Mouse (Mus musculus): ENCODE measurements around the gene Haghl. TPM values are rescaled to one million over a fixed set of nuclear protein-coding genes. Genes with fewer than 3 reads are reported as not detected.
"Not testable (repeated sequence)": the region's sequence is repeated elsewhere in the genome, so short reads cannot be mapped to it uniquely, and the experiment has no call there.

Gene Haghl
- polyA plus RNA-seq, 1 experiment from 2014 or later, result 37.9 TPM

GRCm38 (mm10) chr17:25749314-25749713, 36.2 kb downstream of the Haghl start:
- Histone ChIP-seq H3K9me3 (no peaks in the 10 kb centered on the region), H3K27ac (no peak overlapping the region), H3K9ac (no peak overlapping the region), H3K36me3 (no peaks in the 10 kb centered on the region), H3K4me3 (replicated peaks) (no peak overlapping the region), H3K27me3 (replicated peaks) (no peaks in the 10 kb centered on the region), H3K4me1 (replicated peaks) (peaks cover 5% of the 10 kb centered on the region; the same call in 1 of the 2 replicates), H3K4me2 (replicated peaks) (no peak overlapping the region)
- ATAC-seq, result no peak
- 86% methylated on average over 6 of the region's 6 CpGs for WGBS

GRCm38 (mm10) chr17:25748238-25748637, 37.2 kb downstream of the Haghl start:
- ATAC-seq, result no peak
- no peaks in the 10 kb centered on the region for H3K9me3 ChIP-seq
- no peak overlapping the region for H3K4me2 ChIP-seq (replicated peaks)
- H3K27me3 ChIP-seq (replicated peaks), result no peaks in the 10 kb centered on the region
- no peak overlapping the region for H3K9ac ChIP-seq
- no peaks in the 10 kb centered on the region for H3K36me3 ChIP-seq
- H3K4me3 ChIP-seq (replicated peaks), result no peak overlapping the region
- no peak overlapping the region for H3K27ac ChIP-seq
- WGBS, result 82% methylated on average over 4 of the region's 4 CpGs
- H3K4me1 ChIP-seq (replicated peaks), result peaks cover 5% of the 10 kb centered on the region; the same call in 1 of the 2 replicates

GRCm38 (mm10) chr17:25744311-25744710, 41.2 kb downstream of the Haghl start:
- no peak for ATAC-seq
- no peaks in the 10 kb centered on the region for H3K9me3 ChIP-seq
- H3K4me2 ChIP-seq (replicated peaks), result no peak overlapping the region
- 77% methylated on average over 10 of the region's 10 CpGs for WGBS
- H3K4me3 ChIP-seq (replicated peaks), result no peak overlapping the region
- no peak overlapping the region for H3K9ac ChIP-seq
- H3K36me3 ChIP-seq, result no peaks in the 10 kb centered on the region
- H3K27ac ChIP-seq, result no peak overlapping the region
- H3K27me3 ChIP-seq (replicated peaks), result no peaks in the 10 kb centered on the region
- H3K4me1 ChIP-seq (replicated peaks), result no peaks in the 10 kb centered on the region

- Histone ChIP-seq H3K27me3 (replicated peaks) (no peaks in the 10 kb centered on the region), H3K4me1 (replicated peaks) (no peaks in the 10 kb centered on the region), H3K36me3 (no peaks in the 10 kb centered on the region), H3K4me2 (replicated peaks) (no peak overlapping the region), H3K9ac (no peak overlapping the region), H3K9me3 (no peaks in the 10 kb centered on the region), H3K27ac (no peak overlapping the region), H3K4me3 (replicated peaks) (no peak overlapping the region)
- 90% methylated on average over 9 of the region's 9 CpGs for WGBS
- ATAC-seq, result no peak
These were observed 41.6 kb downstream of the Haghl start for GRCm38 (mm10) chr17:25743831-25744230.

- ATAC-seq; H3K9me3 ChIP-seq; H3K9ac ChIP-seq; H3K4me3 ChIP-seq (replicated peaks); H3K27ac ChIP-seq; H3K4me2 ChIP-seq (replicated peaks); H3K27me3 ChIP-seq (replicated peaks); H3K4me1 ChIP-seq (replicated peaks); H3K36me3 ChIP-seq: not testable (repeated sequence)
- WGBS, result 75% methylated on average over 12 of the region's 12 CpGs
These were observed 44.0 kb downstream of the Haghl start for GRCm38 (mm10) chr17:25741471-25741870.

GRCm38 (mm10) chr17:25738861-25739260, 46.6 kb downstream of the Haghl start:
- Histone ChIP-seq H3K4me1 (replicated peaks) (no peaks in the 10 kb centered on the region), H3K9ac (no peak overlapping the region), H3K4me2 (replicated peaks) (no peak overlapping the region), H3K4me3 (replicated peaks) (no peak overlapping the region), H3K9me3 (no peaks in the 10 kb centered on the region), H3K27ac (no peak overlapping the region), H3K36me3 (no peaks in the 10 kb centered on the region), H3K27me3 (replicated peaks) (no peaks in the 10 kb centered on the region)
- WGBS, result 71% methylated on average over 7 of the region's 7 CpGs
- no peak for ATAC-seq

- no peak within 1 kb of the TSS for H3K4me2 ChIP-seq (replicated peaks)
- no peaks in the 10 kb centered on the region for H3K9me3 ChIP-seq
- 0 out of 2 replicates have a peak, but pooled peaks cover 4% of the 10 kb centered on the region for H3K36me3 ChIP-seq
- no peaks in the 10 kb centered on the region for H3K4me1 ChIP-seq (replicated peaks)
- 82% methylated on average over 3 of the region's 3 CpGs for WGBS
- no peak within 1 kb of the TSS for H3K27ac ChIP-seq
- ATAC-seq, result no peak
- H3K4me3 ChIP-seq (replicated peaks), result no peak within 1 kb of the TSS
- no peak within 1 kb of the TSS for H3K9ac ChIP-seq
- no peaks in the 10 kb centered on the region for H3K27me3 ChIP-seq (replicated peaks)
These were observed 49.7 kb downstream of the Haghl start, which contains the start of gene Mslnl for GRCm38 (mm10) chr17:25735745-25736144. Mslnl (plus strand) TSS chr17:25736042.

GRCm38 (mm10) chr17:25735246-25735645, 50.2 kb downstream of the Haghl start:
- ATAC-seq, result no peak
- Histone ChIP-seq H3K4me3 (replicated peaks) (no peak overlapping the region), H3K4me2 (replicated peaks) (no peak overlapping the region), H3K36me3 (0 out of 2 replicates have a peak, but pooled peaks cover 4% of the 10 kb centered on the region), H3K27ac (no peak overlapping the region), H3K9ac (no peak overlapping the region), H3K27me3 (replicated peaks) (no peaks in the 10 kb centered on the region), H3K4me1 (replicated peaks) (no peaks in the 10 kb centered on the region), H3K9me3 (no peaks in the 10 kb centered on the region)
- WGBS, result 81% methylated on average over 5 of the region's 5 CpGs

- Histone ChIP-seq H3K36me3 (peaks cover 8% of the 10 kb centered on the region; the same call in 1 of the 2 replicates), H3K27me3 (replicated peaks) (no peaks in the 10 kb centered on the region), H3K9me3 (no peaks in the 10 kb centered on the region), H3K9ac (no peak overlapping the region), H3K27ac (no peak overlapping the region), H3K4me1 (replicated peaks) (peaks cover 7% of the 10 kb centered on the region), H3K4me2 (replicated peaks) (no peak overlapping the region), H3K4me3 (replicated peaks) (no peak overlapping the region)
- ATAC-seq, result no peak
- 19% methylated on average over 2 of the region's 2 CpGs for WGBS
These were observed 53.4 kb downstream of the Haghl start for GRCm38 (mm10) chr17:25732082-25732481.

Other genes with a start within 250 kb of the Haghl start
- 5.8 and 6.1 TPM in 2 replicates for gene Sox8, start 215.0 kb downstream of the Haghl start, polyA plus RNA-seq (2015; fragmentation: Nextera tagmentation; extraction: Ambion mirVana)
- gene Lmf1, start 206.6 kb downstream of the Haghl start, polyA plus RNA-seq (2015; fragmentation: Nextera tagmentation; extraction: Ambion mirVana), result 33.0 and 35.9 TPM in 2 replicates
- gene Gng13, start 68.5 kb downstream of the Haghl start, polyA plus RNA-seq (2015; fragmentation: Nextera tagmentation; extraction: Ambion mirVana), result 2.6 and 2.9 TPM in 2 replicates
- 23.5 and 26.8 TPM in 2 replicates for gene Chtf18, start 58.3 kb downstream of the Haghl start, polyA plus RNA-seq (2015; fragmentation: Nextera tagmentation; extraction: Ambion mirVana)
- 16.4 and 17.0 TPM in 2 replicates for gene Rpusd1, start 58.0 kb downstream of the Haghl start, polyA plus RNA-seq (2015; fragmentation: Nextera tagmentation; extraction: Ambion mirVana)
- gene Mslnl, start 49.6 kb downstream of the Haghl start, polyA plus RNA-seq (2015; fragmentation: Nextera tagmentation; extraction: Ambion mirVana), result 0.06 TPM in 1 of 2 replicates, not detected in the other
- gene Msln, start 31.3 kb downstream of the Haghl start, polyA plus RNA-seq (2015; fragmentation: Nextera tagmentation; extraction: Ambion mirVana), result 21.6 and 22.1 TPM in 2 replicates
- 29.0 and 31.5 TPM in 2 replicates for gene Narfl, start 11.9 kb downstream of the Haghl start, polyA plus RNA-seq (2015; fragmentation: Nextera tagmentation; extraction: Ambion mirVana)
- 0.15 and 0.40 TPM in 2 replicates for gene Ccdc78, start 907 bp upstream of the Haghl start, polyA plus RNA-seq (2015; fragmentation: Nextera tagmentation; extraction: Ambion mirVana)
- gene Fam173a, start 7.2 kb upstream of the Haghl start, polyA plus RNA-seq (2015; fragmentation: Nextera tagmentation; extraction: Ambion mirVana), result 82.5 and 101 TPM in 2 replicates
- gene AC134908.4, start 10.0 kb upstream of the Haghl start, polyA plus RNA-seq (2015; fragmentation: Nextera tagmentation; extraction: Ambion mirVana), result not detected in 2 replicates
- 41.9 and 45.6 TPM in 2 replicates for gene Metrn, start 11.5 kb upstream of the Haghl start, polyA plus RNA-seq (2015; fragmentation: Nextera tagmentation; extraction: Ambion mirVana)
- 3.1 and 4.1 TPM in 2 replicates for gene Fbxl16, start 23.4 kb upstream of the Haghl start, polyA plus RNA-seq (2015; fragmentation: Nextera tagmentation; extraction: Ambion mirVana)
- gene Wdr24, start 38.0 kb upstream of the Haghl start, polyA plus RNA-seq (2015; fragmentation: Nextera tagmentation; extraction: Ambion mirVana), result 25.4 and 27.7 TPM in 2 replicates
- 45.1 and 49.4 TPM in 2 replicates for gene Jmjd8, start 43.2 kb upstream of the Haghl start, polyA plus RNA-seq (2015; fragmentation: Nextera tagmentation; extraction: Ambion mirVana)
- 297 and 322 TPM in 2 replicates for gene Stub1, start 47.7 kb upstream of the Haghl start, polyA plus RNA-seq (2015; fragmentation: Nextera tagmentation; extraction: Ambion mirVana)
- gene Rhbdl1, start 51.6 kb upstream of the Haghl start, polyA plus RNA-seq (2015; fragmentation: Nextera tagmentation; extraction: Ambion mirVana), result 1.8 and 1.9 TPM in 2 replicates
- 1.1 and 2.4 TPM in 2 replicates for gene Gm20683, start 56.1 kb upstream of the Haghl start, polyA plus RNA-seq (2015; fragmentation: Nextera tagmentation; extraction: Ambion mirVana)
- 19.2 and 22.1 TPM in 2 replicates for gene Rhot2, start 59.2 kb upstream of the Haghl start, polyA plus RNA-seq (2015; fragmentation: Nextera tagmentation; extraction: Ambion mirVana)
- gene Wdr90, start 75.8 kb upstream of the Haghl start, polyA plus RNA-seq (2015; fragmentation: Nextera tagmentation; extraction: Ambion mirVana), result 14.0 and 18.7 TPM in 2 replicates
- 73.0 and 77.0 TPM in 2 replicates for gene Mcrip2, start 83.1 kb upstream of the Haghl start, polyA plus RNA-seq (2015; fragmentation: Nextera tagmentation; extraction: Ambion mirVana)
- gene Mettl26, start 89.4 kb upstream of the Haghl start, polyA plus RNA-seq (2015; fragmentation: Nextera tagmentation; extraction: Ambion mirVana), result 53.5 and 67.8 TPM in 2 replicates
- gene Wfikkn1, start 95.2 kb upstream of the Haghl start, polyA plus RNA-seq (2015; fragmentation: Nextera tagmentation; extraction: Ambion mirVana), result 0.29 and 0.36 TPM in 2 replicates
- gene Rab40c, start 134.1 kb upstream of the Haghl start, polyA plus RNA-seq (2015; fragmentation: Nextera tagmentation; extraction: Ambion mirVana), result 21.4 and 24.9 TPM in 2 replicates
- 52.1 and 56.4 TPM in 2 replicates for gene Pigq, start 159.3 kb upstream of the Haghl start, polyA plus RNA-seq (2015; fragmentation: Nextera tagmentation; extraction: Ambion mirVana)
- 0.10 and 0.46 TPM in 2 replicates for gene Nhlrc4, start 159.3 kb upstream of the Haghl start, polyA plus RNA-seq (2015; fragmentation: Nextera tagmentation; extraction: Ambion mirVana)
- gene A930017K11Rik, start 166.9 kb upstream of the Haghl start, polyA plus RNA-seq (2015; fragmentation: Nextera tagmentation; extraction: Ambion mirVana), result 0.20 and 0.28 TPM in 2 replicates
- gene Capn15, start 200.1 kb upstream of the Haghl start, polyA plus RNA-seq (2015; fragmentation: Nextera tagmentation; extraction: Ambion mirVana), result 18.5 and 25.1 TPM in 2 replicates

Data from intestine, embryonic 15.5 days (tissue).